Mouse (Mus musculus): ENCODE data around the gene Rnaseh1. TPM values are rescaled to one million over a fixed set of nuclear protein-coding genes. Genes with fewer than 3 reads are reported as not detected.

The Rnaseh1 gene
- polyA plus RNA-seq, 1 experiment: 12.9 TPM

GRCm38 (mm10) chr12:28636543-28636942 is 12.9 kb upstream of the Rnaseh1 start:
- Histone ChIP-seq H3K79me2 (ENCODE audit: control insufficient read depth, insufficient read depth) (peaks cover 42% of the 10 kb centered on the region), H3K36me3 (ENCODE audit: control insufficient read depth, insufficient read depth) (peaks cover 36% of the 10 kb centered on the region), H3K79me3 (ENCODE audit: low read depth) (peaks cover 37% of the 10 kb centered on the region), H3K27me3 (ENCODE audit: control insufficient read depth, insufficient read depth, insufficient read length) (no peaks in the 10 kb centered on the region), H3K4me3 (ENCODE audit: insufficient read depth, poor library complexity, severe bottlenecking) (peak overlapping the region; percentile 61), H3ac (ENCODE audit: control insufficient read depth, insufficient read length, low read depth) (no peak overlapping the region)
- no peak for TF ChIP-seq CTCF (IDR thresholded peaks at IDR 0.05; ENCODE audit: control insufficient read depth, insufficient read depth, insufficient read length)
- no peak for TF ChIP-seq USF1 (IDR thresholded peaks at IDR 0.05; ENCODE audit: low read depth)
- TF ChIP-seq CEBPB (IDR thresholded peaks at IDR 0.05; ENCODE audit: low read depth): no peak

GRCm38 (mm10) chr12:28638778-28639177 is 10.6 kb upstream of the Rnaseh1 start:
- no peak for TF ChIP-seq CTCF (IDR thresholded peaks at IDR 0.05; ENCODE audit: control insufficient read depth, insufficient read depth, insufficient read length)
- TF ChIP-seq USF1 (IDR thresholded peaks at IDR 0.05; ENCODE audit: low read depth): no peak
- TF ChIP-seq CEBPB (IDR thresholded peaks at IDR 0.05; ENCODE audit: low read depth): no peak
- no peak for TF ChIP-seq MYOD1 (IDR thresholded peaks at IDR 0.05; ENCODE audit: control insufficient read depth, insufficient read length, low read depth)
- TF ChIP-seq MAX (IDR thresholded peaks at IDR 0.05): no peak
- TF ChIP-seq FOSL1 (IDR thresholded peaks at IDR 0.05; ENCODE audit: insufficient read depth, low read length, poor library complexity, severe bottlenecking): no peak
- TF ChIP-seq MYOG (IDR thresholded peaks at IDR 0.05; ENCODE audit: control insufficient read depth, extremely low read depth, insufficient read length): no peak
- Histone ChIP-seq H3K27me3 (ENCODE audit: control insufficient read depth, insufficient read depth, insufficient read length) (no peaks in the 10 kb centered on the region), H3ac (ENCODE audit: control insufficient read depth, insufficient read length, low read depth) (no peak overlapping the region), H3K4me3 (ENCODE audit: insufficient read depth, poor library complexity, severe bottlenecking) (no peak overlapping the region), H3K79me3 (ENCODE audit: low read depth) (peaks cover 17% of the 10 kb centered on the region), H3K36me3 (ENCODE audit: control insufficient read depth, insufficient read depth) (peaks cover 13% of the 10 kb centered on the region), H3K79me2 (ENCODE audit: control insufficient read depth, insufficient read depth) (peaks cover 19% of the 10 kb centered on the region)

- Histone ChIP-seq H3K79me3 (ENCODE audit: low read depth) (no peaks in the 10 kb centered on the region), H3K79me2 (ENCODE audit: control insufficient read depth, insufficient read depth) (no peaks in the 10 kb centered on the region), H3K4me3 (ENCODE audit: insufficient read depth, poor library complexity, severe bottlenecking) (no peak overlapping the region), H3K27me3 (ENCODE audit: control insufficient read depth, insufficient read depth, insufficient read length) (no peaks in the 10 kb centered on the region), H3ac (ENCODE audit: control insufficient read depth, insufficient read length, low read depth) (no peak overlapping the region), H3K36me3 (ENCODE audit: control insufficient read depth, insufficient read depth) (peaks cover 19% of the 10 kb centered on the region)
- no peak for TF ChIP-seq MAX (IDR thresholded peaks at IDR 0.05)
- no peak for TF ChIP-seq CEBPB (IDR thresholded peaks at IDR 0.05; ENCODE audit: low read depth)
- no peak for TF ChIP-seq CTCF (IDR thresholded peaks at IDR 0.05; ENCODE audit: control insufficient read depth, insufficient read depth, insufficient read length)
- TF ChIP-seq MYOD1 (IDR thresholded peaks at IDR 0.05; ENCODE audit: control insufficient read depth, insufficient read length, low read depth): no peak
- no peak for TF ChIP-seq FOSL1 (IDR thresholded peaks at IDR 0.05; ENCODE audit: insufficient read depth, low read length, poor library complexity, severe bottlenecking)
- no peak for TF ChIP-seq MYOG (IDR thresholded peaks at IDR 0.05; ENCODE audit: control insufficient read depth, extremely low read depth, insufficient read length)
- TF ChIP-seq USF1 (IDR thresholded peaks at IDR 0.05; ENCODE audit: low read depth): no peak
Measured at GRCm38 (mm10) chr12:28662628-28663027, 13.2 kb downstream of the Rnaseh1 start.

- no peaks in the 10 kb centered on the region for H3K79me2 ChIP-seq (ENCODE audit: control insufficient read depth, insufficient read depth)
- H3K36me3 ChIP-seq (ENCODE audit: control insufficient read depth, insufficient read depth): no peaks in the 10 kb centered on the region
- no peaks in the 10 kb centered on the region for H3K79me3 ChIP-seq (ENCODE audit: low read depth)
- TF ChIP-seq CTCF (IDR thresholded peaks at IDR 0.05; ENCODE audit: control insufficient read depth, insufficient read depth, insufficient read length): no peak
- TF ChIP-seq MYOD1 (IDR thresholded peaks at IDR 0.05; ENCODE audit: control insufficient read depth, insufficient read length, low read depth): no peak
- no peak for TF ChIP-seq CEBPB (IDR thresholded peaks at IDR 0.05; ENCODE audit: low read depth)
- no peak for TF ChIP-seq MYOG (IDR thresholded peaks at IDR 0.05; ENCODE audit: control insufficient read depth, extremely low read depth, insufficient read length)
- H3ac ChIP-seq (ENCODE audit: control insufficient read depth, insufficient read length, low read depth): no peak overlapping the region
- H3K27me3 ChIP-seq (ENCODE audit: control insufficient read depth, insufficient read depth, insufficient read length): no peaks in the 10 kb centered on the region
- H3K4me3 ChIP-seq (ENCODE audit: insufficient read depth, poor library complexity, severe bottlenecking): no peak overlapping the region
Measured at GRCm38 (mm10) chr12:28666734-28667133, 17.3 kb downstream of the Rnaseh1 start.

DNA sequence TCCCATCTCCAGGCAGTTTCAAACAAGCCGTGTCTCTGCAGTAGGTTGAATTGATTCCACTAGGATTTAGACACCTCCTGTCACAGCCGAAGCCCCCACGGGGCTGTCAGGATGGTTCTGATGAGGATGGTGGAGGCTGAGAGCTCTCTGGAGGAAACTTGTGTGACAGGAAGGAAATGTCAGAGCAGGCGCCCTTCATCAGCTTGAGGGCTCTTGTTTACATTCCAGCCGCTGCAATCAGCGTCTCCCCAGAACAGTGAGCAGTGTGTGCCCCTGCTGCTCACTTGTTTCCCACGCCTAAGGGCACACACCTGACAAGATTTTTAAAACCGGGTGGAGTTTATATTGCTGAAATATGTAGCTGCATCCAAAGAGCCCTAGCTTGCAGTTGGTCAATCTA is 17.9 kb downstream of the Rnaseh1 start:
- H3ac ChIP-seq (ENCODE audit: control insufficient read depth, insufficient read length, low read depth): no peak overlapping the region
- TF ChIP-seq USF1 (IDR thresholded peaks at IDR 0.05; ENCODE audit: low read depth) (no peak), MYOG (IDR thresholded peaks at IDR 0.05; ENCODE audit: control insufficient read depth, extremely low read depth, insufficient read length) (no peak)
- no peak overlapping the region for H3K4me3 ChIP-seq (ENCODE audit: insufficient read depth, poor library complexity, severe bottlenecking)
- H3K27me3 ChIP-seq (ENCODE audit: control insufficient read depth, insufficient read depth, insufficient read length): no peaks in the 10 kb centered on the region
- no peaks in the 10 kb centered on the region for H3K36me3 ChIP-seq (ENCODE audit: control insufficient read depth, insufficient read depth)
- H3K79me3 ChIP-seq (ENCODE audit: low read depth): no peaks in the 10 kb centered on the region
- no peaks in the 10 kb centered on the region for H3K79me2 ChIP-seq (ENCODE audit: control insufficient read depth, insufficient read depth)

- TF ChIP-seq USF1 (IDR thresholded peaks at IDR 0.05; ENCODE audit: low read depth) (no peak), CEBPB (IDR thresholded peaks at IDR 0.05; ENCODE audit: low read depth) (no peak), CTCF (IDR thresholded peaks at IDR 0.05; ENCODE audit: control insufficient read depth, insufficient read depth, insufficient read length) (no peak), MYOD1 (IDR thresholded peaks at IDR 0.05; ENCODE audit: control insufficient read depth, insufficient read length, low read depth) (no peak), MAX (IDR thresholded peaks at IDR 0.05) (no peak), MYOG (IDR thresholded peaks at IDR 0.05; ENCODE audit: control insufficient read depth, extremely low read depth, insufficient read length) (no peak), FOSL1 (IDR thresholded peaks at IDR 0.05; ENCODE audit: insufficient read depth, low read length, poor library complexity, severe bottlenecking) (no peak)
- H3K4me3 ChIP-seq (ENCODE audit: insufficient read depth, poor library complexity, severe bottlenecking): no peak overlapping the region
- no peaks in the 10 kb centered on the region for H3K27me3 ChIP-seq (ENCODE audit: control insufficient read depth, insufficient read depth, insufficient read length)
- H3K79me2 ChIP-seq (ENCODE audit: control insufficient read depth, insufficient read depth): no peaks in the 10 kb centered on the region
- H3ac ChIP-seq (ENCODE audit: control insufficient read depth, insufficient read length, low read depth): no peak overlapping the region
- no peaks in the 10 kb centered on the region for H3K36me3 ChIP-seq (ENCODE audit: control insufficient read depth, insufficient read depth)
- no peaks in the 10 kb centered on the region for H3K79me3 ChIP-seq (ENCODE audit: low read depth)
Measured at GRCm38 (mm10) chr12:28674038-28674720, 24.8 kb downstream of the Rnaseh1 start.
